Mouse (Mus musculus) erythroblast, adult 5-6 weeks (primary cell): ENCODE measurements around the gene Krtap31-2. TPM values are rescaled to one million over a fixed set of nuclear protein-coding genes. Genes with fewer than 3 reads are reported as not detected.

ENCODE experiments used
- ATAC-seq: replicated peaks from 2 replicates; pipeline ENCODE4 v1.8.0; 2016; ENCODE audit warnings: moderate number of reproducible peaks, mild to moderate bottlenecking, moderate TSS enrichment, inconsistent platforms; ENCODE audit not compliant: poor library complexity, low FRiP score, severe bottlenecking
- total RNA-seq, 2 experiments: library from RNA; stranded (forward) in 1 of 2; stranded (reverse) in 1 of 2; fragments of 150-400 nt in 1 of 2; fragments of 200-764, 138-1000 nt in 1 of 2; gene quantifications; 2 replicates each; pipeline versions ENCODE4 v1.2.3 to v1.2.4; 2015 to 2017; ENCODE audit warnings: low replicate concordance in 2 of 2

Gene Krtap31-2
- total RNA-seq (2015; ENCODE audit: low replicate concordance) (not detected in 2 replicates), total RNA-seq (2017; ENCODE audit: low replicate concordance) (not detected in 2 replicates)

DNA sequence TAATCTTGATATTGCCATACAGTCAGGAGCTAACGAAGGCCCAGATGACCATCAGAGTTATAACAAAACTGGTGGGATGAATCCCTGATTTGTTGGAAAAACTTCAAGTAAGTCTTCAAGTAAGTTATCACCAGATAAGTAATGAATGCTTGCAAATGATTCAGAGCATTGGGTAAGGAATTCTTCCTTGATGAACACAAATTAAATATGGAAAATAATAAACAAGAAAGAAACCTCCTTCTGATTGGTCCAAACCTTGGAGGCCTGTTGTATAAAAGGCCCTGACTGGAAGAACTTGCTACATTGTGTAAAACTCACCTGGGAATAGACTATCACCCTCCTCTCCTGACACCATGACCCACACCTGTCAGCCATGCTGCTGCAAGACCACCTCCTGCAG, at the start of gene Krtap31-2:
Krtap31-2 (plus strand) TSS at position 301 of the 400 bp plus-strand sequence.
- ATAC-seq, result no peak

DNA sequence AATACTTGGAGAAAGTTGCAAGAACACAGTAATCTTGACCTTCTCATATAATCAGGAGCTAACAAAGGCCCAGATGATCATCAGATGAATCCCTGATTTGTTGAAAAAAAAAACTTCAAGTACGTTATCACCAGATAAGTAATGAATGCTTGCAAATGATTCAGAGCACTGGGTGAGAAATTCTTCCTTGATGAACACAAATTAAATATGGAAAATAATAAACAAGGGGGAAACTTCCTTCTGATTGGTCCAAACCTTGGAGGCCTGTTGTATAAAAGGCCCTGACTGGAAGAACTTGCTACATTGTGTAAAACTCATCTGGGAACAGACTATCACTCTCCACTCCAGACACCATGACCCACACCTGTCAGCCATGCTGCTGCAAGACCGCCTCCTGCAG, 28.5 kb upstream of the Krtap31-2 start, which contains the start of gene Krtap31-1:
Krtap31-1 (plus strand) TSS at position 301 of the 400 bp plus-strand sequence.
- ATAC-seq, result no peak

DNA sequence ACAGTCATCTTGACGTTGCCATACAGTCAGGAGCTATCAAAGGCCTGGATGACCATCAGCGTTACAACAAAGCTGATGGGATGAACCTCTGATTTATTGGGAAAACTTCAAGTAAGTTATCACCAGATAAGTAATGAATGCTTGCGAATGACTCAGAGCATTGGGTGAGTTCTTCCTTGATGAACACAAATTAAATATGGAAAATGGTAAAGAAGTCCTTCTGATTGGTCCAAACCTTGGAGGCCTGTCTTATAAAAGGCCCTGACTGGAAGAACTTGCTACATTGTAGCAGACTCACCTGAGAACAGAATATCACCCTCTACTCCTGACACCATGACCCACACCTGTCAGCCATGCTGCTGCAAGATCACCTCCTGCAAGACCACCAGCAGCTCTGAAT, 21.6 kb upstream of the Krtap31-2 start, which contains the start of gene Gm11565:
Gm11565 (plus strand) TSS at position 301 of the 400 bp plus-strand sequence.
- ATAC-seq, result no peak

DNA sequence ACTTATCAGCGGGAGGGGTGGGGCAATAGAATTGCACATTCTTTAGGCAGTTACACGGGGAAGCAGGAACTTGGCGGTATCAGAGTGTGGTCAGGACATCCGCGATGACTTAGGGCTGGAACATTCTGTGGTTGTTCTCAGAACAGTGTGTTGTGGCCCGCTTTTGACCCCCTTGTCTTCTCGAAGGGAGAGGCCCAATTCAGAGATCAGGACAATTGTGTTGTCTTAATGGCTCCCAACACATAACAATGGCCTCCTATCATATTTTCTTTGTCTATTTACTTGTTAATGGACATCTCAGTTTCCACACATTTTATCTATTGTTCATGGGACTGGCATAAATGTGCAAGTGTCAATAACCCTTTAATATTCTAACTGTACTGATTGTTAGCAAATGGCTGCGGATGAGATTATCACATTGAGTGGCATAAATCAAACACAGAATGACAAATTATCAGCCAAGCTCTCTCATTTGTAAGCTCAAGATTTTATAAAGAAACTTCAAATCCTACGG, 1.7 kb downstream of the Krtap31-2 start:
- no peak for ATAC-seq

DNA sequence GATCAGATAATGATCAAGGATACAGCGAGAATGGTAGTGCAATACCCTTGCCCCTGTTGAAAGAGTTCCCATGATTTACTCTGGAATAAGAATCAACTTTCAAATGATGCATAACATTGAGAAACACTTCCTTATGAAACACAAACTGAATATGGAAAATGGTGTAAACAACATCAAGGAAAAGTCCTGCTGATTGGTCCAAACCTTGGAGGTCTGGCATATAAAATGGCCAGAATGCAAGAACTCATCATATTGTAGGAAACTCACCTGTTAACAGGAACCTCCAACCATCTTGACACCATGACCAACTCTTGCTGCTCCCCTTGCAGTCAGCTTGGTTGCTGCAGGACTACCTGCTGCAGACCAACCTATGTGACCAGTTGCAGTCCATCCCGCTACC, 12.1 kb downstream of the Krtap31-2 start, which contains the start of gene Krtap9-5:
Krtap9-5 (plus strand) TSS at position 301 of the 400 bp plus-strand sequence.
- no peak for ATAC-seq

DNA sequence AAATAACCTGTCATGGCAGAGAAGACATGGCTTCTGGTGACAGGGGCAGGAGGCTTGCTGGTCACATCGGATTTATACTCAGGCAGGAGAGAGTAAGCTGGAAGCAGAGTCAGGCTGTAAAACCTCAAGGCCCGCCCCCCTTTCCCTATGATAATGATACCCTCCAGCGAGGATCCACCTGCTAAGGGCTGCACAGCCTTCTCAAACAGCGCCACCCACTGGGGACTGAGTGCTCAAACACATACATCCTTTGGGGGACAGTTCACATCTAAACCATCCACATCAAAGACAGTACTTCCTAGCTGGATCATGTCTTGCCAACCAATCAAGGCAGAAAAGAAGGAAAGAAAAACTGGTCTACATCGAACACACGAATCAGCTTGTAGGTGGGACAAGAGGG, 28.1 kb downstream of the Krtap31-2 start:
- ATAC-seq, result no peak

DNA sequence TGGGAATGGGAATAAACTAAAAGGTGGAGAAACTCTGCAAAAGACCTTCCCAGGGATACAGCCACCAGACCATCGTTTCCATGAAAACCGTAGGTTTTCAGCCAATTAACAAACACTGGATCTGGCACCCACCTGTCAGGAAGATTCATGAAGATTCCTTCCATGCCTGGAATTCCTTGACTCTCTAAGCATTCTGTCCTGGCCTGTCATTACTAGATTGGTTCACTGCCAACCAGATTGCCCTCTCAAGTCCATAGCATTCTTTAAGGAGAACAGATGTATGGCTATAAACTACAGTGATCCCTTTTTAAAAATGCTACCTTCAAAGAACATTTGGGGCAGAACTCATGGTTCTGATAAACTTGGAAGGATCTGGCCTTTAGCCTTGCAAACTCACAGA, 29.9 kb downstream of the Krtap31-2 start:
- no peak for ATAC-seq

DNA sequence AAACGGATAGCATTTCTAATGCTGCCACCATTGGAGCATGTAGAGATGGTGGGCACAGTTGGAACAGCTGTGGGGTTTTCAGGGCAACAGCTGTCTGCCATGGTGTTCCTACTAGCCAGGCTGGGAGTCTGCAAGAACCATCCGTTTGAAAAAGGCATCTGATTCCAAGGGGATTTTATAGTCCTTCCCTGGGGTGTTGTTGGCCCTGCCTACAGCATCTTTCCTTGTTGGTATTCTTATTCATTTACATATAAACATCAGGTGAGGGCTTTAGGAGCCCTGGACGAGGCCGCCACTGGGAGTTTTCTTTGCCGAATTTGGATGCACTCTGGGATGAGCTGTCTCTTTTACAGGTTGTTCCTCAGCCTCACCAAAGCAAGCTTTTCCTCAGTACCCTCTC, 42.9 kb downstream of the Krtap31-2 start, which contains the start of gene Krtap29-1:
Krtap29-1 (minus strand) TSS at position 101 of the 400 bp plus-strand sequence.
- no peak for ATAC-seq

DNA sequence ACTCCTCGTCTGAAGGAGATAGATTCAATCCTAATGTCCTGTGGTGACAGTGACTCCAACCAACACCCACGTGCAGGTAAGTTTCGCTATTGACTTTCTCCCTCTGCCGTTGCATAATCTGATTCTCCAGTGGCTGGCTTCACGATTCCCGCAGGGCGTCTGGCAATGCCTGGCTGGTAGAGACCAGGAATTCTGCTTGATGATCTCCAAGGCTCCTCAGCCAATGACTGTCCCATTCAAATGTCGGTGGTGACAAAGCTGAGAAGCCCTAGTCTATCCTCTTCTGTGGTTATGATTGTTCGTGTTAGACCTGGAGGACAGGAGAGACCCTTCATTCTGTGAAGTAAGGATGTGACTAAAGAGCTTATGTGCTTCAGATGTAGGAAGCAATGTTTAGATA, 46.6 kb downstream of the Krtap31-2 start:
- ATAC-seq, result no peak

DNA sequence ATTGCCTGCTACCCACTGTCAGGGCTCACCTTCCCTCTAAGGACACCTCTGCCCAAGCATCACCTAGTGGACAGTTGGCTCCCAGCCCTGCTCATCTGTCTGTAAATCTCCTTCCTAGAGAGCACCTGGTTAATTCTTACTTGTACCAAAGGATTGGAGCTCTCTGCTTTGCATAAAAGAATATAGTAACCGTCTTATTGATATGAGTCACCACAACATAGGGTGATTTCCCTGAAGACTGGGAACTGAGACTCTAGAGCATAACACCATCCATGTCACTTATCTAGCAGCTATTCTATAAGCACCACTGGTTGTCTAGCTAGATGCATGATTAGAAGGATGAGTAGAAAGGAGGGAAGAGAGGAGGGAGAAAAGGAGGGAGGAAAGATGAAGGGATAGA, 47.4 kb downstream of the Krtap31-2 start:
- ATAC-seq, result no peak

DNA sequence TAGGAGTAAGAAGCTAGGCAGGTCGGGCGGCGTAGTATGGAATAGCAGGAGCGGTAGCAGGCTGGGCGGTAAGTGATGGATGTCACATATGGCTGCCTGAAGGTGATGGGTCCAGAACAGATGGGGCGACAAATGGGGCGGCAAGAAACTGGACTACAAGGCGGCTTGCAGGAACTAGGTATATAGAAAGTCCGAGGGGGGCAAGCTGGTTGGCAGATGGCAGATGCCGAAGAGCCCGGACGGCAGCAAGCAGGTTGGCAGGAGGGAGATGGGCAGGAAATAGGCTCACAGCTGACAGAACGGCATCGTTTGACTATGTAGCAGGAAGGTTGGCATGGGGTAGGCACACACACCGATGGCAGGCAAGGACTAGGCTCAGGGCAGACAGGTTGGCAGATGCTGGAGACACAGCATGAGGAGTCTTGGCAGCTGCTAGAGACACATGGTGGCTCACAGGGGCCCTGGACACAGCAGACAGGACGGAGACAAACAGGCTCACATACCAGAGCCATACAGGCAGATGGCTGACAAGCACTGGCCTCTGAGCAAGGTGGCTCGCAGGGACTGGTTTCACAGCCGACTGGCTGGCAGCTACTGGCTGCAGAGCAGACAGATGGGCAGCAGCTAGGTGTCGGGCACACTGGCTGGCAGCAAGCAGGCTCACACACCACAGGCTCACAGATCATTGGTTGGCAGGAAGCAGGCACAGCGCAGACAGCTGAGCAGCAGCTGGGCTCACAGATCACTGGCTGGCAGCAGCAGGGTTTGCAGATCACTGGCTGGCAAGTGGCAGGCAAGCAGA, 49.4 kb downstream of the Krtap31-2 start:
- ATAC-seq, result no peak

DNA sequence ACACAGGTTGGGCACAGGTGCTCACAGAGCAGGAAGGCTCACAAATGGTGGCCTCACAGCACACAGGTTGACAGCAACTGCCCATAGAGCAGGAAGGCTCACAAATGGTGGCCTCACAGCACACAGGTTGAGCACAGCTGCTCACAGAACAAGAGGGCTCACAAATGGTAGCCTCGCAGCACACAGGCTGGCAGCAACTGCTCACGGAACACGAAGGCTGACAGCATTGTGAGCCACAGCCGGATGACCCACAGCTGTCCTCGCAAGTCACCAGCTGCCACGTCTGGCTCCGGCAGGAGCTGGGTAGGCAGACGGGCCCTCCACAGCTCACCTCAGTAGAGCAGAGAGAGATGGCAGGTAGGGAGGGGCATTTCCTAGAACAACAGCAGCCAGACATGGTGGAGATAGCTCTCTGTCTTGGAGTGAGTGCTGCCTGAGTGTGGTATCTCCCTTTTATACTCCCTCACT, 50.1 kb downstream of the Krtap31-2 start, which contains the start of gene Krtap16-1:
Krtap16-1 (minus strand) TSS at position 418 of the 468 bp plus-strand sequence.
- ATAC-seq, result no peak

Other genes with a start within 250 kb of the Krtap31-2 start
Only the 30 nearest of the 32 such genes appear.
- not detected in 2 replicates for gene Gm14180, start 202.0 kb upstream of the Krtap31-2 start, total RNA-seq (2015; ENCODE audit: low replicate concordance)
- not detected in 2 replicates for gene Gm14180, start 202.0 kb upstream of the Krtap31-2 start, total RNA-seq (2017; ENCODE audit: low replicate concordance)
- not detected in 2 replicates for gene Gm11595, start 163.4 kb upstream of the Krtap31-2 start, total RNA-seq (2015; ENCODE audit: low replicate concordance)
- gene Gm11595, start 163.4 kb upstream of the Krtap31-2 start, total RNA-seq (2017; ENCODE audit: low replicate concordance), result not detected in 2 replicates
- not detected in 2 replicates for gene Krtap4-8, start 155.6 kb upstream of the Krtap31-2 start, total RNA-seq (2015; ENCODE audit: low replicate concordance)
- gene Krtap4-8, start 155.6 kb upstream of the Krtap31-2 start, total RNA-seq (2017; ENCODE audit: low replicate concordance), result not detected in 2 replicates
- gene Krtap4-9, start 151.1 kb upstream of the Krtap31-2 start, total RNA-seq (2015; ENCODE audit: low replicate concordance), result not detected in 2 replicates
- gene Krtap4-9, start 151.1 kb upstream of the Krtap31-2 start, total RNA-seq (2017; ENCODE audit: low replicate concordance), result not detected in 2 replicates
- gene Gm11596, start 142.8 kb upstream of the Krtap31-2 start, total RNA-seq (2015; ENCODE audit: low replicate concordance), result not detected in 2 replicates
- not detected in 2 replicates for gene Gm11596, start 142.8 kb upstream of the Krtap31-2 start, total RNA-seq (2017; ENCODE audit: low replicate concordance)
- not detected in 2 replicates for gene Gm11569, start 137.4 kb upstream of the Krtap31-2 start, total RNA-seq (2015; ENCODE audit: low replicate concordance)
- not detected in 2 replicates for gene Gm11569, start 137.4 kb upstream of the Krtap31-2 start, total RNA-seq (2017; ENCODE audit: low replicate concordance)
- not detected in 2 replicates for gene Gm11554, start 131.8 kb upstream of the Krtap31-2 start, total RNA-seq (2015; ENCODE audit: low replicate concordance)
- not detected in 2 replicates for gene Gm11554, start 131.8 kb upstream of the Krtap31-2 start, total RNA-seq (2017; ENCODE audit: low replicate concordance)
- gene Krtap4-13, start 126.4 kb upstream of the Krtap31-2 start, total RNA-seq (2015; ENCODE audit: low replicate concordance), result not detected in 2 replicates
- gene Krtap4-13, start 126.4 kb upstream of the Krtap31-2 start, total RNA-seq (2017; ENCODE audit: low replicate concordance), result not detected in 2 replicates
- gene Gm11564, start 120.6 kb upstream of the Krtap31-2 start, total RNA-seq (2015; ENCODE audit: low replicate concordance), result not detected in 2 replicates
- gene Gm11564, start 120.6 kb upstream of the Krtap31-2 start, total RNA-seq (2017; ENCODE audit: low replicate concordance), result not detected in 2 replicates
- gene 2300003K06Rik, start 98.2 kb upstream of the Krtap31-2 start, total RNA-seq (2015; ENCODE audit: low replicate concordance), result not detected in 2 replicates
- not detected in 2 replicates for gene 2300003K06Rik, start 98.2 kb upstream of the Krtap31-2 start, total RNA-seq (2017; ENCODE audit: low replicate concordance)
- not detected in 2 replicates for gene Krtap4-16, start 84.7 kb upstream of the Krtap31-2 start, total RNA-seq (2015; ENCODE audit: low replicate concordance)
- not detected in 2 replicates for gene Krtap4-16, start 84.7 kb upstream of the Krtap31-2 start, total RNA-seq (2017; ENCODE audit: low replicate concordance)
- not detected in 2 replicates for gene Gm11568, start 78.4 kb upstream of the Krtap31-2 start, total RNA-seq (2015; ENCODE audit: low replicate concordance)
- not detected in 2 replicates for gene Gm11568, start 78.4 kb upstream of the Krtap31-2 start, total RNA-seq (2017; ENCODE audit: low replicate concordance)
- gene Gm11559, start 71.8 kb upstream of the Krtap31-2 start, total RNA-seq (2015; ENCODE audit: low replicate concordance), result not detected in 2 replicates
- gene Gm11559, start 71.8 kb upstream of the Krtap31-2 start, total RNA-seq (2017; ENCODE audit: low replicate concordance), result 1.3 TPM in 1 of 2 replicates, not detected in the other
- gene Krtap9-1, start 62.9 kb upstream of the Krtap31-2 start, total RNA-seq (2015; ENCODE audit: low replicate concordance), result not detected in 2 replicates
- gene Krtap9-1, start 62.9 kb upstream of the Krtap31-2 start, total RNA-seq (2017; ENCODE audit: low replicate concordance), result not detected in 2 replicates
- not detected in 2 replicates for gene Gm11567, start 57.1 kb upstream of the Krtap31-2 start, total RNA-seq (2015; ENCODE audit: low replicate concordance)
- gene Gm11567, start 57.1 kb upstream of the Krtap31-2 start, total RNA-seq (2017; ENCODE audit: low replicate concordance), result not detected in 2 replicates
- not detected in 2 replicates for gene Krtap31-1, start 28.4 kb upstream of the Krtap31-2 start, total RNA-seq (2015; ENCODE audit: low replicate concordance)
- gene Krtap31-1, start 28.4 kb upstream of the Krtap31-2 start, total RNA-seq (2017; ENCODE audit: low replicate concordance), result not detected in 2 replicates
- not detected in 2 replicates for gene Gm11565, start 21.5 kb upstream of the Krtap31-2 start, total RNA-seq (2015; ENCODE audit: low replicate concordance)
- not detected in 2 replicates for gene Gm11565, start 21.5 kb upstream of the Krtap31-2 start, total RNA-seq (2017; ENCODE audit: low replicate concordance)
- gene Krtap9-5, start 12.2 kb downstream of the Krtap31-2 start, total RNA-seq (2015; ENCODE audit: low replicate concordance), result not detected in 2 replicates
- not detected in 2 replicates for gene Krtap9-5, start 12.2 kb downstream of the Krtap31-2 start, total RNA-seq (2017; ENCODE audit: low replicate concordance)
- not detected in 2 replicates for gene Krtap29-1, start 42.8 kb downstream of the Krtap31-2 start, total RNA-seq (2015; ENCODE audit: low replicate concordance)
- not detected in 2 replicates for gene Krtap29-1, start 42.8 kb downstream of the Krtap31-2 start, total RNA-seq (2017; ENCODE audit: low replicate concordance)
- gene Krtap16-1, start 50.3 kb downstream of the Krtap31-2 start, total RNA-seq (2015; ENCODE audit: low replicate concordance), result not detected in 2 replicates
- gene Krtap16-1, start 50.3 kb downstream of the Krtap31-2 start, total RNA-seq (2017; ENCODE audit: low replicate concordance), result not detected in 2 replicates
- not detected in 2 replicates for gene Krtap17-1, start 57.7 kb downstream of the Krtap31-2 start, total RNA-seq (2015; ENCODE audit: low replicate concordance)
- gene Krtap17-1, start 57.7 kb downstream of the Krtap31-2 start, total RNA-seq (2017; ENCODE audit: low replicate concordance), result not detected in 2 replicates
- gene Krt33a, start 79.9 kb downstream of the Krtap31-2 start, total RNA-seq (2015; ENCODE audit: low replicate concordance), result not detected in 2 replicates
- not detected in 2 replicates for gene Krt33a, start 79.9 kb downstream of the Krtap31-2 start, total RNA-seq (2017; ENCODE audit: low replicate concordance)
- not detected in 2 replicates for gene Krt33b, start 93.6 kb downstream of the Krtap31-2 start, total RNA-seq (2015; ENCODE audit: low replicate concordance)
- not detected in 2 replicates for gene Krt33b, start 93.6 kb downstream of the Krtap31-2 start, total RNA-seq (2017; ENCODE audit: low replicate concordance)
- not detected in 2 replicates for gene Krt34, start 105.3 kb downstream of the Krtap31-2 start, total RNA-seq (2015; ENCODE audit: low replicate concordance)
- not detected in 2 replicates for gene Krt34, start 105.3 kb downstream of the Krtap31-2 start, total RNA-seq (2017; ENCODE audit: low replicate concordance)
- gene Krt31, start 114.3 kb downstream of the Krtap31-2 start, total RNA-seq (2015; ENCODE audit: low replicate concordance), result not detected in 2 replicates
- gene Krt31, start 114.3 kb downstream of the Krtap31-2 start, total RNA-seq (2017; ENCODE audit: low replicate concordance), result not detected in 2 replicates
- gene Krt32, start 151.9 kb downstream of the Krtap31-2 start, total RNA-seq (2015; ENCODE audit: low replicate concordance), result not detected in 2 replicates
- not detected in 2 replicates for gene Krt32, start 151.9 kb downstream of the Krtap31-2 start, total RNA-seq (2017; ENCODE audit: low replicate concordance)
- gene Krt35, start 159.9 kb downstream of the Krtap31-2 start, total RNA-seq (2015; ENCODE audit: low replicate concordance), result not detected in 2 replicates
- gene Krt35, start 159.9 kb downstream of the Krtap31-2 start, total RNA-seq (2017; ENCODE audit: low replicate concordance), result not detected in 2 replicates
- not detected in 2 replicates for gene Krt36, start 169.3 kb downstream of the Krtap31-2 start, total RNA-seq (2015; ENCODE audit: low replicate concordance)
- gene Krt36, start 169.3 kb downstream of the Krtap31-2 start, total RNA-seq (2017; ENCODE audit: low replicate concordance), result not detected in 2 replicates
- gene Krt13, start 185.3 kb downstream of the Krtap31-2 start, total RNA-seq (2015; ENCODE audit: low replicate concordance), result not detected in 2 replicates
- not detected in 2 replicates for gene Krt13, start 185.3 kb downstream of the Krtap31-2 start, total RNA-seq (2017; ENCODE audit: low replicate concordance)
- not detected in 2 replicates for gene Krt15, start 199.6 kb downstream of the Krtap31-2 start, total RNA-seq (2015; ENCODE audit: low replicate concordance)
- not detected in 2 replicates for gene Krt15, start 199.6 kb downstream of the Krtap31-2 start, total RNA-seq (2017; ENCODE audit: low replicate concordance)